Mouse (Mus musculus): ENCODE data around the gene Pitx2.

DNA sequence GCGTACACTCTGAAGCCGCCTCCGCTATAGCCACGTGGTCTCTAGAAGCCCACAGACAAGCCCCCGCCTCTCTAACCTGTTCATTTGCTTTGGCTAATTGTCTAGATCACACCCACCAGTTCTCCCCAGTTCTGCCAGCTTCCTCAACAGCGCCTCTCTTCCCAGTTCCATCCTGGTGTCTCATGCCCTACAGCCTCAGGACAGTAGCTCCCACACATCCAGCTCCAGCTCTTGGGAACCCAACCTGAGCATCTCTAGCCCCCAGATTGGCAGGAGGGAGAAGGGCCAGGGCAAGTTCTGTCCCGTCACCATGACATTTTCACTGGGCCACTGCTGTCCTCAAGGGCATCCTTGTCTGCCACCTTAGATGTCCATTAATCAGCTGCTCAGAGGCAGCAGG, 29.3 kb upstream of the Pitx2 start:
- TF ChIP-seq CTCF (IDR thresholded peaks at IDR 0.05; ENCODE audit: extremely low read depth, insufficient read depth, low read length) (no peak), POLR2A (IDR thresholded peaks at IDR 0.05; ENCODE audit: extremely low read depth, insufficient read depth, low read length) (no peak)

All from cortical plate, adult 2 months (tissue).